Mouse (Mus musculus) ZHBTc4 (cell line): ENCODE results near the gene Olfr201.
"Not testable (repeated sequence)": the region's sequence is repeated elsewhere in the genome, so short reads cannot be mapped to it uniquely, and the experiment has no call there.

Experiments
- DNase-seq: peaks from one replicate; pipeline ENCODE4 v3.0.0-alpha.2; 2011; ENCODE audit warnings: low read depth, low spot score

Olfr201 gene

DNA sequence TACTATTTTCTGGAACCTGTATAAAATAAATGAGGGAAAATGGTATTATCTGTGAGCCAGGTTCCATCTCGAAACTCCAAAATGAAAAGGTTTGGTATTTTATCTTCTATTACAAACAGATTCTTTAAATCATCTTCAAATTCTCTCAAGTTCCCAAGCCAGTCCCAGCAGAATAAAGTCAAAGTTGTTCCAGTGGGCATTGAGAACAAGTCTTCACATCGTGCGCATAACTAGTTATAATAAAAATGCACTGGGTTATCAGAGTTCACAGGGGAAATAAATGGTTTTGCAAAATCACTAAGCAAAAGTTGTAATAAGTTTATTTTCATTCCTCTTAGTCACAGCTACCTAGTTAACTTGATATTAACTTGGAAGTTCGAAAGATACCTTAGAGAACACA lies at the start of gene Olfr201:
Gene Olfr201 (minus strand): TSS at position 101 of the 400 bp plus-strand sequence.
- not testable (repeated sequence) for DNase-seq

DNA sequence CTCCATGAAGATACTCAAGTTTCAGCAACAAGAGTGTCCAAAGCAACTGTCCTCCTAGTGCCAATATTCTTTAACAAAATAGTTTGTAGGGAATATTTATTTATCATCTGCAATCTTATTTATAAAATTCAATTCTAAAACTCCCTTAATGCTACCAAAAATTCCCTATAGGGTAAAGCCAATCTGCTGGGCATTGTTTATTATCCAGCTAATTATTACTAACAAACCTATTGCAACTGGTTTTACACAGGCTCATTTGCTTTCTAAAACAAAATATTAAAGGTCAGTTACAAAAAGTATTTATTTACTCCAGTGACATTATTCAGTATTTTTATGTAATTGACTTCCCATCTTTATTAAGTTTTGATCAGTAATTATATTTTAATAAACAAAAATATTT lies 45.7 kb upstream of the Olfr201 start, which contains the start of gene Olfr204:
Gene Olfr204 (minus strand): TSS at position 101 of the 400 bp plus-strand sequence.
- DNase-seq, result no peak

DNA sequence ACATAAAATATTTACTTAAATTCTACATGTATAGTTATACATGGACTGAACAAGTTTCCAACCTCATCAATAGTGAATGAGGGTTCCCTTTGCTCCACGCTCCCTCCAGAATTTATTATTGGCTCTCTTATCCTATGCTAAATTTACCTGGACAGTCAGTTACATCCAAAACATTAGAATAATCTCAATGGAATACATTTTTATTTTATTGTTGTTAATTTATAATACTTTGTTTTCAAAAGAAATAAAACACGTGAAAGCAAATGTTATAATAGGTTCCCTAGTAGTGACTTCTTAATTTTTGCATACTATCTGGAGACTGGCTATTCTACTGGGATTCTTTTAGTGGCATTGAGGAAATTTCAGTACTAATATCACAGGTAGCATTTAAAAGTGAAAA lies 26.1 kb upstream of the Olfr201 start, which contains the start of gene Olfr203:
Gene Olfr203 (plus strand): TSS at position 301 of the 400 bp plus-strand sequence.
- DNase-seq, result no peak

DNA sequence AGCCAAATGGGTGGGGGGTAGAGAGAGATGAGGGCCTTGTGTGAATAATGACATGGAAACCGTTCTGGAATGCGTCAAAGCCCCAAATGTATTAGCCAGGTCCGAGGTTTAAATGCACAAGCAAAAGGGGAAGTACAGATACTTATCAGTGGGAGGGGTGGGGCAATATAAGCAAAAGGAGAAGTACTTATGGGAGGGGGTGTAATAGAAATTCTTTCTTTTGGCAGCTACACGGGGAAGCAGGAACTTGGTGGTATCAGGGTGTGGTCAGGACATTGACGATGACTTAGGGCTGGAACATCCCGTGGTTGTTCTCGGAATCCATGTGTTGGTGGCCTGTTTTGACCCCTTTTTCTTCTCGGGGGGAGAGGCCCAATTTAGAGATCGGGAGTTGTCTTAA lies 15.1 kb upstream of the Olfr201 start:
- not testable (repeated sequence) for DNase-seq

DNA sequence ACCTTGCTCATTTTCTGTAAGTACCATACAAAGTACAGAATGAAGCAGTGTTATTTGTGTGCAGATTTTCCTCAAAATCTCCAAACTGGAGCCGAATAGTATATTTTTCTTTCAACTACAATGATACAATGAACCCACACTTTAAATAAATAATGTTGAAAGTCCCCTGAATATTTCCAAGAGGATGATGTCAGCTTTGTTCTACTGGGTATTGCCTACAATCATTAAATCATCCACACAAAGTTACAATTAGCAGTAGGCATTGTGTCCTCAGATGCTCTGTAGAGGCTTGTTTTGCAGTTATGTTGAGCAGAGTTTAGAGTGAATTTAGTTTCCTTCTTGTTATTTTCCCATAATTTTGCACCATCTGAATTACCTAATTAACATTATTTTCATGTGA lies 14.3 kb upstream of the Olfr201 start, which contains the start of gene Olfr202:
Gene Olfr202 (minus strand): TSS at position 101 of the 400 bp plus-strand sequence.
- no peak for DNase-seq

DNA sequence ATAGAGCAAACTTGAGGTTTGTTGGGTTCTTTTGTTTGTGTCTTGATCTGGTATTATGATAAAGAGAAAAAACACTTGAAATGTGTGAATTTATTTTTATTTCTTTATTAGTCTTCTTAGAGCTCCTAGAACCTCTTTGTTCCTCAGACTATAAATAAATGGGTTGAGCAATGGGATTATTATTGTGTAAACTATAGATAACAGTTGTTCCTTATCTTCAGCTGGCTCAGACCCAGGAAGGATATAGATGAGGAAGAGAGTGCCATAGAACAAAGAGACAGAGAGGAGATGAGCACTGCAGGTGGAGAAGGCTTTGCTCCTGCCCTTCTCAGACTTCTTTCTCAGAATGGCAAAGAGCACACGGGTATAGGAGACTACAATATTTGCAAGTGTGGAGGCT lies 11.0 kb upstream of the Olfr201 start:
- no peak for DNase-seq

DNA sequence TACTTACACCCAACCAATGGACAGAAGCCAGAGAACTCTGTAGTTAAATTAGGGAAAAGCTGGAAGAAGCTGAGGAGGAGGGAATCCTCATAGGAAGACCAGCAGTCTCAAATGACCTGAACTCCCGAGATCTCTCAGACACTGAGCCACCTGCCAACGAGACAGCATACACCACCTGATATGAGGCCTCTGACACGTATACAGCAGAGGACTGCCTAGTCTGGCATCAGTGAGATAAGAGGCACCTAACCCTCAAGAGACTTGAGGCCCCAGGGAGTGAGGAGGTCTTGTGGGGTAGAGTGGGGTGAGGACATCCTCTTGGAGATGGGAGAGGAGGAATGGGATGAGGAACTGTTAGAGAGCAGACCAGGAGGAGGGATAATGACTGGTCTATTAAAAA lies 8.1 kb upstream of the Olfr201 start:
- DNase-seq, result no peak

DNA sequence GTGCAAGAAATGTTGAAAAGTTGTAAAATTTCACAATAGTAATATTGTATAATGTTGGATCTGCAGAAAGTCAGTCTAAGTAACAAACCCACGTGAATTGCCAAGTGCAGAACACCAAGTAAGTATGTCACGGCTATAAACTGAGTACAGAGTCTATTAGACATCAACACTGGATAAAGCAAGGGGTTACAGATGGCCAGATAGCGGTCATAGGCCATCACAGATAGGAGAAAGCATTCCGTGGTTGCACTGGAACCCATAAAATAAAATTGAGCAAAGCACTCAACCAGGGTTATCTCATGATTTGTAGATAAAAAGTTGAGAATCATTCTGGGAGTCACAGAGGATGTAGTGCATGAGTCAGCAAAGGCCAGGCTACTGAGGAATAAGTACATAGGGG lies 3.3 kb downstream of the Olfr201 start:
- not testable (repeated sequence) for DNase-seq

DNA sequence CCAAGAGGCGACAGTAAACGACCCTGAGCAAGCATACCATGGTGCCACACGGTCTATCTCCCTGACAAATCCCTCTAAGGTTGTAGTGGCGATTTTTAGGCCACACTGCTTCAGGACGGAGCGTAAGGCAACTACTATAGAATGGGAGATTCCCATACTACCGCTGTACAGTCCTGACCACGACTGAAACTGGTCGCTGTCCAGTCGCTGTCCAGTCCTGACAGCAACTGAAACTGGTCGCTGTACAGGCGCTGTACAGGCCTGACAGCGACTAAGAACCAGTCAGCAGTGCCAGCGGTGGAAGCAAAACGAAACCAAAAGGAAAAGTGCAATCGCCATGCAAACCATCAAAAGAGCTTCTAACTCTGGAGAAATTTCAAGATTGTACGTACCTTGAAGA lies 22.7 kb downstream of the Olfr201 start:
- DNase-seq, result no peak

DNA sequence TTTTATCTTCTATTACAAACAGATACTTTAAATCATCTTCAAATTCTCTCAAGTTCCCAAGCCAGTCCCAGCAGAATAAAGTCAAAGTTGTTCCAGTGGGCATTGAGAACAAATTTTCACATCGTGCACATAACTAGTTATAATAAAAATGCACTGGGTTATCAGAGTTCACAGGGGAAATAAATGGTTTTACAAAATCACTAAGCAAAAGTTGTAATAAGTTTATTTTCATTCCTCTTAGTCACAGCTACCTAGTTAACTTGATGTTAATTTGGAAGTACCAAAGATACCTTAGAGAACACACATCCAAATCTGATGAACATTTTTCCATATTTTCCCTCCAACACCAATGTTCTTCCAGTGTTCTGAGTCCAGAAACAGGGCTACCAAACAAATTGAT lies 52.8 kb downstream of the Olfr201 start, which contains the start of gene Olfr199:
Gene Olfr199 (minus strand): TSS at position 101 of the 400 bp plus-strand sequence.
- not testable (repeated sequence) for DNase-seq

DNA sequence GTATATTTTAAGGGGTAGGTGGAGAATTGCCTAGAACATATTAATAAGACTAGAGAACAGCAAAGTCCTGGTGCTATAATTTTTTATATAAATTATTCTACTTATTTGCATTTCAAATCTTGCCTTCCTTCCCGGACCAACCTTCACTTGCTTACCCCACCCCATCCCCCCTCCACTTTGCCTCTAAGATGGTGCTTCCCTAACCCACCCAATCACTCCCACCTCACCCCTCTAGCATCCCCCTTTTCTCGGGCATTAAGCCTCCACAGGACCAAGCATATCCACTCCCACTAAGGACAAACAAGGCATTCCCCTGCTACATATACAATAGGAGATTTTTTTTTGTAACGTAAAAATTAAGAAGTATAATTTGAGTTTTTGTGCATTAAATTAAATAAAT lies 54.6 kb downstream of the Olfr201 start:
- DNase-seq, result not testable (repeated sequence)
